Mouse (Mus musculus) regulatory T cell (primary cell): ENCODE results near the gene Atp10b.

Experiments used
- in situ Hi-C: fragments of 300-600 bp; cut with MboI, MseI; formaldehyde crosslinking; loops from one replicate; pipeline ENCODE4 v1.15.1; 2025; ENCODE audit warnings: high pct_unique_total_duplicates

Atp10b gene

GRCm38 (mm10) chr11:43199358-43199757 lies 49.7 kb downstream of the Atp10b start:
- in situ Hi-C loops, result no loop called here

GRCm38 (mm10) chr11:43200089-43200488 lies 50.4 kb downstream of the Atp10b start:
- in situ Hi-C loops, result no loop called here

- in situ Hi-C loops, result no loop called here
Measured at GRCm38 (mm10) chr11:43203580-43203979, 53.9 kb downstream of the Atp10b start.

GRCm38 (mm10) chr11:43213134-43213533 lies 63.5 kb downstream of the Atp10b start:
- in situ Hi-C loops, result loop anchor here (5.0 kb wide), 2 partner anchors 134 to 204 kb away; no protein-coding TSS in a partner anchor

DNA sequence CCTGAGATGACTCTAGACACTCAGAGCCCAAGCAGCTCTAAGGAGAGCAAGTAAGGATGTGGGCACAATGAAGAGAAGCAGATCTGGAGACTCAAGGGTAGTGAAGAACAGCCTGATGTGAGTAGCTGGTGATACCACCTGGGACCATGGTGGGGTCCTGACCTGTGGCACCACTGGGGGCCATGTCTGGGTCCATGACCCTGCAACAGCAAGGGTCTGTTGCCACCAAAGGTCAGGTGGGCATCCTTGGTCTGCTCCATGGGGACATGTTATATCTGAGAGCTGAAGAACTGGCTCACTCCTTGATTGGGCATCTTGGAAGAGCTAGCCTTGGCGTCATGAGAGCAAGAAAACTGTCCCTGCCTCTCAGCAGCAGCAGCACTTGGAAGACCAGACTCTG lies 64.1 kb downstream of the Atp10b start:
- in situ Hi-C loops, result loop anchor here (5.0 kb wide), 2 partner anchors 134 to 204 kb away; no protein-coding TSS in a partner anchor

GRCm38 (mm10) chr11:43217021-43217420 lies 67.3 kb downstream of the Atp10b start:
- in situ Hi-C loops, result no loop called here

DNA sequence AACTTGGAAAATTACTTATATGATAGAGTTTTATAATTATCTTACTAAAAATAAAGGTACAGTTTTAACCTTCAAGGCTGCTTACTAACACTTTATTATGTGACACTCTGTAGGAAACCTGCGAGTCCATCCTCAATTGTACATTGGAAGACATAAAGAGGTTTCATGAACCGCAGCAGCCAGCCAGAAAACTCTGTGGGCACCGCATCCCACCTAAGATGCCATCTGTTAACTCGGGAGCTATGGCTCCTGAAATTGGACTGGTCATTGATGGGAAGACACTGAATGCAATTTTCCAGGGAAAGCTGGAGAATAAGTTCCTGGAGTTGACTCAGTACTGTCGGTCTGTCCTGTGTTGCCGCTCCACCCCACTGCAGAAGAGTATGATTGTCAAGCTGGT lies 80.6 kb downstream of the Atp10b start:
- in situ Hi-C loops, result no loop called here

- in situ Hi-C loops, result no loop called here
Measured at GRCm38 (mm10) chr11:43232073-43232472, 82.4 kb downstream of the Atp10b start.

GRCm38 (mm10) chr11:43236360-43237039 lies 86.8 kb downstream of the Atp10b start:
- in situ Hi-C loops, result no loop called here

GRCm38 (mm10) chr11:43239804-43240203 lies 90.1 kb downstream of the Atp10b start:
- in situ Hi-C loops, result no loop called here

- in situ Hi-C loops, result no loop called here
Measured at GRCm38 (mm10) chr11:43253034-43253433, 103.4 kb downstream of the Atp10b start.

DNA sequence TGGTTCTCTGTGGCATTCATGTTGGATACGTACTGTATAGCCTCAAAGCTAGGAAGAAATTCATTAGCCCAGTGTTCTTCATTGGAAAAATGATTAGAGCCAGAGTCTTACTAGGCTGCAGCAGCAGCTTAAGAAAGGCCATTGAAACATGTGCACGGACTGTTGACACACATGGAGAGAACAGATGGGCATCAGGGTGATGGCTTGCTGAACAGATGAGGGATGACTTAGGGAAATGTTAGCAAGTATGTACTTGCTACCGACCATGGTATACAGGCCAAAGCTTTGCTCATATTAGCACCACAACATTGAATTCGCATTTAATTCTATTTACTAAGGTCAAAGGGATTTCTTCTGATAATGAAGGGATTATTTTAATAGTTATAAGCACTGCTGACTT lies 105.6 kb downstream of the Atp10b start:
- in situ Hi-C loops, result no loop called here

DNA sequence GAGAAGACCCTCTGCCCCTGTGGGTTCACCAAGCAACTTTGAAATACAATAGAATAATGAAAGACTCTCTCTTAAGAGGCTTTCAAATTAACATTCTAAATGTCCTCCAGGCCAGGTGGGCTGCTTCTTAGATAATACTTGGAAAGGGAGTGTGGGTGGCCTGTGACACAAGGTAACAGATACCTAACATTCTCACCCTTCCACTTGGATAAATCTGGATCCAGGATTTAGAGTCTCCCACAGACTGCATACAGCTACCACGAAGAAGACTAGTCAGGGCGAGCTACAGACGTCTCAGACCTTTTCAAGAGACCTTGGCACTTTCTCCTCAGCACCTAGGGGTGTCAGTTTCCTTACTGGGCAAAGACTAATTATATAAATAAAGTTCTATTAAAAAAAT lies 107.6 kb downstream of the Atp10b start:
- in situ Hi-C loops, result no loop called here

- in situ Hi-C loops, result no loop called here
Measured at GRCm38 (mm10) chr11:43257781-43258180, 108.1 kb downstream of the Atp10b start.

DNA sequence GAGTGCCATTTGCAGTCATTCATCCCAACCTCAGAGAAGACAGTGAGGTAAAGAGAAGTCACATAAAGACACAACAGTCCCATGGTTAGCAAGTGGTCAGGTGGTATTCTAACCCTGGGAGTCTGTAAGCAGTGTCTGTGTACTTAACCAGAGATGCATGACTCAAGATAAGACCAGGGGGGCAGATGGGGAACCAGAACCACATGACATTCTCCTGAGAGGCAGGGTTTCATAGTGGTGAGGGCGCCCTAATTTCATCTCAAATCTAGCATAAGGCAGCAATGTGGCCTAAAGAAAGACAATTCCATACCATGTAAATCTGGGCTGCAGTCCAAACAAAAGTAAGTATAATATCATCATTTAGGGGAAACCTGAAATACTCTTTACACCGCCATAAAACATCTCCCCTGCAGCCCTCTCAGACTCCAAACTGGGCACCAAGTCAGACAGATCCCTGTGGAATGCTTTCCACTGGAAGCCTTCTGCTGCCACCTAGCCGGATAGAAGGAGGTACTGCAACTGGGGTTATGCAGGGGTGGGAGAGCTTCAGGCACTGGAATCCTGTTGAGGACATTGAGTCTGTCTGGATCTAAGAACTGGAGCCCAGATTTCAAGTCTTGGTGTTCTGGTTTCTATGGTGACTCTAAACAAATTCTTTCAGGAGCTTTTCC lies 114.0 kb downstream of the Atp10b start:
- in situ Hi-C loops, result no loop called here

DNA sequence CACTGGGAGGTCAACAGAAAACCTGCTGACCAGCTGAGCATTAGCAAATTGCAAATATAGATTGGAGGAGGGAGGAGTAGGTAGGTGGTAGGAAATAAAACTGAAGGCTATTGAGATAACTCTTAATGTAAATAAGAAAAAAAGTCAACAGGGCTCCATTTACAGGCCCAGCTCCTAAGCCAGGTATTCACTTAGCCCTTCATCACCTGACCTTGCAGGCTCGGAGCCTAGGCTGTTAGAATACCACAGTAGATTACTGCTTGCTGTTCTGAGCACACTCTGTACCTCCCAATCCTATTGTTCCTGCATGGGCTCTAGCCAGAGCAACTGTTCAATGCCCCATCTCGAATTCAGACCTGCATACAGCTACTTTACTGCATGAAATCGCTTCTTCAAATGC lies 117.8 kb downstream of the Atp10b start:
- in situ Hi-C loops, result no loop called here

- in situ Hi-C loops, result no loop called here
Measured at GRCm38 (mm10) chr11:43269503-43270255, 120.0 kb downstream of the Atp10b start.

GRCm38 (mm10) chr11:43270256-43270806 lies 120.7 kb downstream of the Atp10b start:
- in situ Hi-C loops, result no loop called here

DNA sequence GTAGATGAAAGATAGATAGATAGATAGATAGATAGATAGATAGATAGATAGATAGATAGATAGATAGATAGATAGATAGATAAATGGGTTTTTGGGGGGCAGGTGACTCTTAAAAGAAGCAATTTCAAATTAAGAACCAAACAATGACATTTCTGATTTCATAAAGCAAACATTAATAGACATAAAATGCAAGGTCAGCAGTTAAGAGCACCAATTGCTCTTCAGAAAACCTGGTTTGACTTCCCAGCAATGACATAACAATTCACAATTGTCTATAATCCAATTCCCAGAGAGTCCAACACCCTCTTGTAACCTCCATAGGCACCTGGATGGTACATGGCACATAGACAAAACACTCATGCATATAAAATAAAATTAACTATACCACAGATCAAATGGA lies 124.2 kb downstream of the Atp10b start:
- in situ Hi-C loops, result no loop called here

DNA sequence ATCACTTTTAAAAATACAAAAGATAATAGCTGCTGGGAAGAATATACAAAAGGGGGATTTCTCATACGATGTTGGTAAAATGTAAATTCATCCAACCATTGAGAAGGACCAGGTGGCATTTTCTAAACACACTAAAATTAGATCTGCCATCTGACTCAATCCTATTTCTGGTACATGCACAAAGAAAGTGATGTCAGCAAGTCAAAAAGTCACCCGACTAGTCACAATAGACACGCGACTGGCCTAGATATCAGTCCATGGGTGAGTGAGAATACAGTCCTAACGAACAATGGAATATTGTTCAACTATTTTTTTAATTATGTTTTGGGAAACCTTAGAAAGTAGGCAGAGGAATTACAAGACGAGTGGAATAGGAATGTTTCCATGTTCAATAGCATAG lies 147.9 kb downstream of the Atp10b start:
- in situ Hi-C loops, result no loop called here

DNA sequence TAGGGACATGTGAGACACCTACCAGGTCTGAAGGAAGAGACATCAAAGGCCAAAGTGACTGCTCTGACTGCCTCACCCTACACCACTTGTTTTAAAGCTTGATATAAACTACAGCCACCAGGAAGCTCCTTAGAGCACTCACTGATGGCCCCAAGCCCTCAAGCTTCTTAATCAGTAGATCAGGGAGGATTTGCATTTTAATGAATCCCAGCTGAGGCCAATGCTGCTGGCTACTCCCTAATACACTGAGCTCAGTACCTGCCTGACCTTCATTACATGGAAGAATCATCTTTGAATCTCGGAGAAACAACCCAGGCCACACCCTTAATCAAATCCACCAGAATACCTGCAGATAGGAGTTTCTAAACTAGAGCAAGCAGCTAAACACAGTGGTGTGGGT lies 161.3 kb downstream of the Atp10b start:
- in situ Hi-C loops, result no loop called here
